Mouse (Mus musculus): Measurements from ENCODE around the gene Nbdy. TPM values are rescaled to one million over a fixed set of nuclear protein-coding genes. Genes with fewer than 3 reads are reported as not detected.

Nbdy gene
- 199 and 211 TPM in 2 replicates for polyA plus RNA-seq (2015; fragmentation: Nextera tagmentation; extraction: Ambion mirVana)

DNA sequence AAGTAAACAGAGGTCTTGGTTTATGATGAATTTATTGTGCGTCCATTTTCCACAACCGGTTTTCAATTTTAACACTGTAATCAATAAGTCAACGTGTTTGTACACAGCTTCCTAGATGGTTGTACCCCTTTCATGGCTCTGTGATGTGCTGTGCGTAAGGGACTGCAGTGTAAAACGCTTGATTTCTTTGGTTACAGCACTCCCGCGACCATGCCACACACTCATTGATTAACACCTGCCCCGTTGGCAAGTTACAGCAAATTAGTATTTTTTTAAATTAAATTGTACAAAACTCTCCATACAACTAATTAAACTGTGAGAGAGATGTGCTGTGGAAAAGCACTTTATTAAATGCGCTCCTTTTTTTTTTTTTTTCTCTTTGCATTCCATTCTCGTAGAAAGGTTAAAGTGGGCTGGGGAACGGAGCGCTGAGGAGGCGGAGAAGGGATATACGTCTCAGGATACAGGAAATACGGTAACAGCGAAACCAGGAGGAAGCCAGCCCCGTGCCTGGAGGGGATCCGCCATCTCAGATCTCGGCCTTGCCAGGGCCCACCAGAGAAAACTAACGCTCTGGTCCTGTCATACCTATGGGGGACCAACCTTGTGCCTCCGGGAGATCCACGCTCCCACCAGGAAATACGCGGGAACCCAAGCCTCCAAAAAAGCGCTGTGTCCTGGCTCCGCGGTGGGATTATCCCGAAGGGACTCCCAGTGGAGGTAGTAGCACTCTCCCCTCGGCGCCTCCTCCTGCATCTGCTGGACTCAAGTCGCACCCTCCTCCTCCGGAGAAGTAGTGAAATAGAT, at the start of gene Nbdy:
Gene Nbdy (plus strand): TSS at position 481 of the 807 bp plus-strand sequence.

DNA sequence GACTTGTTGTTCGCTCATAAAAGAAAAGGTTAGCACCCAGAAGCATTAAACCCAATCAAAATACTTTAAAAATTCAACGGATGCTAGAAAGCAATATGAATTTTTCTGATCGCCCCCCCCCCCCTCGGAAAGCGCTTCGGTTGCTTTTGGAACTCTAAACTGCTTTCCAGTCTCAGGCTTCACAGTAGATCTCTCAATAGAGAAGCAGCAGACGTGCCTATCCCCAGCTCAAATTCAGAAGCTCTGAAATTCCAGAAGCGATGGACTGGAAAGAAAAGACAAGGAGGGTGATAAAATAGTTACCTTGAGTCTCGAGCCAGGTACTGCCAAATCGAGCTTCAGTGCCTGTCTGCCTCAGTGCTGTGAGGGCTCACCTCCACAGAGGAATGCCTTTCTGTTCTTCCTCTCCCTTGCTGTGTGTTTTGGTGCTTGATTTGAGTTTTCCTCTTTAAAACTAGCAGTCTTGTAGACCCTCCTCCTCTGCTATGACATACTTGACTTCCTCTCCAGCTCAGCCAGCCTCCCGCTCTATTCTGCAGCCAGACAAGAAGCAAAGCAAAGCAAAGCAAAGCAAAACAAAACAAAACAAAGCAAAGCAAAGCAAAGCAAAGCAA, 27.5 kb upstream of the Nbdy start, which contains the start of gene Kctd12b:
Gene Kctd12b (minus strand): TSS at position 610 of the 614 bp plus-strand sequence.

Other genes starting within 250 kb of the Nbdy start
- 55.0 and 55.1 TPM in 2 replicates for gene Ubqln2, start 225.4 kb upstream of the Nbdy start, polyA plus RNA-seq (2015; fragmentation: Nextera tagmentation; extraction: Ambion mirVana)
- not detected in 2 replicates for gene Cypt3, start 165.0 kb upstream of the Nbdy start, polyA plus RNA-seq (2015; fragmentation: Nextera tagmentation; extraction: Ambion mirVana)
- 3.1 TPM in 2 replicates for gene Kctd12b, start 27.2 kb upstream of the Nbdy start, polyA plus RNA-seq (2015; fragmentation: Nextera tagmentation; extraction: Ambion mirVana)
- gene Spin2c, start 108.6 kb downstream of the Nbdy start, polyA plus RNA-seq (2015; fragmentation: Nextera tagmentation; extraction: Ambion mirVana) = 25.2 and 26.7 TPM in 2 replicates